Mouse (Mus musculus) liver, adult 2 months (tissue): ENCODE measurements at regions not wholly inside any gene's neighbourhood (a gene's known extent, or its start where the extent isn't known, plus 50 kb on each side); places are given as distances from the start of the nearest gene placed in this dataset.

Experiments used
- CTCF ChIP-seq: fragments of 200-500 bp; IDR thresholded peaks from 2 replicates; pipeline ENCODE4 v1.5.1; 2011; ENCODE audit warnings: low read depth, low read length, control low read depth
- POLR2A ChIP-seq: fragments of 200-500 bp; IDR thresholded peaks from 2 replicates; pipeline ENCODE4 v1.6.1; 2011; ENCODE audit warnings: low read length, control low read depth; ENCODE audit not compliant: insufficient read depth; ENCODE audit errors: extremely low read depth

GRCm38 (mm10) chr3:134105567-134105966 lies 130.7 kb upstream of the Cxxc4 start:
- TF ChIP-seq CTCF (no peak), POLR2A (no peak)
